Mouse (Mus musculus): ENCODE data around the gene Gm45844.

DNA sequence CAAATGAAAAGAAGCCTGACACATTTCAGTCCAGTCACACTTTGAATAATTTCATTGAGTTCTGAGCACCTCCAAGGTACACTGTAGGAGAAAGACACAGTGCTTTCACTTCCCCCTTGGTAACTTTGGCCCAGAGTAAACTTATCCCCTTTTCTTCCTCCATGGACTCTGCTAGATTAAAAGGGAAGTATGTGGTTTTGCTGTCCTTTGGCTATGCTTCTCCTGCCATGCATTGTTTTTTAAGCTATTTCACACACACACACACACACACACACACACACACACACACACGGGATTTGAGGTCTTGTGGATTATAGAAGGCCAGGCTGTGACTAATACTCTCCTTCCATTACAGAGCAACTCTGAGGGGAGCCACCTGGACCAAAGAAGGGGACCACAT, 3.3 kb upstream of the Gm45844 start:
- TF ChIP-seq CTCF (conservative IDR thresholded peaks at IDR 0.05; ENCODE audit: insufficient read depth, insufficient read length, low read depth, low read length) (no peak), POLR2A (IDR thresholded peaks at IDR 0.05; ENCODE audit: low read depth, low read length) (no peak)
